Mouse (Mus musculus) kidney, adult 2 months (tissue): ENCODE results near the gene Tsen2.

Source experiments
- CTCF ChIP-seq: fragments of 200-500 bp; conservative IDR thresholded peaks from 2 replicates; pipeline ENCODE4 v1.5.1; 2011; ENCODE audit warnings: low read depth, mild to moderate bottlenecking, control low read depth, low read length, moderate library complexity, mixed read lengths; ENCODE audit not compliant: insufficient read depth, insufficient read length
- POLR2A ChIP-seq: fragments of 200-500 bp; IDR thresholded peaks from one replicate; pipeline ENCODE4 v1.6.1; 2011; ENCODE audit warnings: low read depth, low read length, control low read depth

- no peak for TF ChIP-seq CTCF
- TF ChIP-seq POLR2A: no peak
Measured at GRCm38 (mm10) chr6:115511447-115511846, 33.0 kb upstream of the Tsen2 start.
